Mouse (Mus musculus): ENCODE data around the gene Cox10. TPM values are rescaled to one million over a fixed set of nuclear protein-coding genes. Genes with fewer than 3 reads are reported as not detected.
A peak's percentile ranks its signal among the peaks of the same experiment; 100 is the strongest.
"Not testable (repeated sequence)": the region's sequence is repeated elsewhere in the genome, so short reads cannot be mapped to it uniquely, and the experiment has no call there.

Gene Cox10
- total RNA-seq (2015) (4.7 and 7.8 TPM in 2 replicates), total RNA-seq (2017) (8.3 and 9.5 TPM in 2 replicates)

DNA sequence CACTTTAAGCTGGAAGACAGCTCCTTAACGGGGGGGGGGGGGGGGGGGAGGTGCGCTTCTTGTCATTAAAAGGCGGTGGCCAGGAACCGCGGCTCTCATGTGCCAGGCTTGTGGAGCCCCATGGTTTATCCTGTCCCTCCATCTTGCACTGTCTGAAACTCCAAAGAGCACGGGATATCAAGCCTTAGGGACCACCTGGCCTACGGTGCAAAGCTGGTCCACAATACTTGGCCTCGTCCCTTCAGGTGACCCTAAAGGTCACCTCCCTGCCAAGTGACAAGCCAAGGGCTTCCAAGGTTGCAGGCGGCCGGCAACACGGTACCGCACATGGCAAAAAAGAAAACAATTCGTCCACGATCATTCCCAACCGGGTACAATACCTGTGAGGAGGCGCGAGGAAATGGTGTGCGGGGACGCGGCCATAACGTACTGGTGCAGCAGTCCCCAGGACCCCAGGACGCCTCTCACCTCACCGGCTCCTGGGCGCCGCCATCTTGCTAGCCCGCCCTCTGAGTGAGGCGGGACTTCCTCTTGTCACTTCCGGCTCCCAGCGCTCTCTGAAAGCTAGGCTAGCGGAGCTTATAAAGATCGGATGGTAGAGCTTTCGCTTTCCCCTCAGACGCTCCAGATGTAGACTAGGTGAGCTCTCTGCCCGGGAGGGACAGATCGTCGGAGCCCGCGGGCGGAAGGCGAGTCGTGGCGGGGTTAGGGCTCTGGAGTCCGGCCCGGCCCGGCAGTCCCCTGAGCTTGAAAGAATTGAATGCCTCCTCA is at the start of gene Cox10:
Gene Cox10, minus strand, starts transcription at position 513 of the 771 bp plus-strand sequence.
- ATAC-seq (ENCODE audit: poor library complexity, severe bottlenecking), result peak; percentile 97

DNA sequence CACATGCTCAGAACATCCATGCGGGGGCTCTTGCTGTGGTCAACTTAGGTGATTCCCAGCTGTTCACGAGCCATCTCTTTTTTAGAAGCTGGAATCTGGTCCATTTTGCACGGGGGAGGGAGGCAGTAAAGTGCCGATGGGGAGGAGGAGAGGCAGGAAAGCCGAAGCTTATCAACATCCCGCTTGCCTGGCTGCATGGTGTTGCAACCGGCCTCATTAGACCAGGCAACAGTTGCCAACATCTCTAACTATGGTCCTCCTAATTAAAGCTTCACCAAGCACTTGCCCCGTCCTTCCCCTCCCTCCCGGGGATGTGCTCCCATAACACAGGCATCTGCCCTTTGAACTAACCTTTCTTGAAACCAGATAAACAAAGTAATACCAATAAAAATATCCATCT is 48.7 kb upstream of the Cox10 start:
- no peak for ATAC-seq (ENCODE audit: poor library complexity, severe bottlenecking)

DNA sequence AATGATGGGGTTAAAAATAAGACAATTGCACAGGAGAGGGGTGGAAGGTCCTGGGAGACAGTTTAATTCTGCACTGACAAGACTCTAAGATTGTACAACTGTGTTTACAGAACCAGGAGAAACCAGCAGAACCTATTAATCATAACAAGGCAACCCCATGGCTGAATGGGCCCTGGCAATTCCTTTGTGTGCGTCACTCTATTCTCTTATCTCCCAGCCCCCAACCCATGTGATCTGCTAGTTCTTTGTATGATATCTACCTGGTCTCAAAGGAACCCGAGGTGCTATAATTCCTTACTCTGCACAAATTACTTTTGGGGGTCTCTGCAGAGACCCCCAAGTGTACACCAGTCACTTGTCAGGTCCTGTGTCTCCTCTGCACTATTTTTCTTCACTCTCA is 46.2 kb upstream of the Cox10 start:
- ATAC-seq (ENCODE audit: poor library complexity, severe bottlenecking), result no peak

DNA sequence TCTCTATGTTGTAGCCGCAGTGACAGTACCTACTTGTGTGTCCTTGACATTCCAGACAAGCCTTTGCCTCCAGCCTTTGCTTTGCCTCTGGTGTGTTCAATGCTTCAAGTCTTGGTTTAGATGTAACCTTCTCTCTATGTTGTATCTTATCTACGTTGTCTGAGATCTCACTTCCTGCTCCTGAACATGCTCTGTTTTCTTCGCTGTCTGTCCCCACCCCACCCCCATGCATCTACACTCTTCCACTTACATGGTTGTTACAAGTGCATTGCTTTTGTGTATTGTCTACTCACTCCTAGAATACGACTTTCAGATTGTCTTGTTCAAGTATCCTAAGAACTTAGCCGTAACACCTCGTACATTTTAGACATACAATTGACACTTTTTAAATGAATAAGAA is 43.9 kb upstream of the Cox10 start:
- not testable (repeated sequence) for ATAC-seq (ENCODE audit: poor library complexity, severe bottlenecking)

DNA sequence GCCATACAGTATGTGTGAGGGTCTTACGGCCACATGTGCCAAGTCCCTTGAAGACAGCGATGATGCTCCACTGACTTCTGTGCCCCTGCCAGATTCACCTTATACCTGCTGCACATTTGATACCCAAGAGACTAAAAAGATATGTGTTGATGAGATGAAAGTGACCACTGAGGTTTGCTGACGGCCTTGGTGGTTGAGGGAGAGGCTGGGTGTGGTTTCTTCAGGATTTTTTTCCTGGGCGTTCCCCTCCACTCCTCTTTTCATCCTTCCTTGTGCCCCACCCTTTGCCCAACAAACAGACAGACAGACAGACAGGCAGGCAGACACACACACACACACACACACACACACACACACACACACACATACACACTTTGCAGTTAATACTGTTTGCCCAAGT is 37.4 kb upstream of the Cox10 start:
- ATAC-seq (ENCODE audit: poor library complexity, severe bottlenecking), result no peak

DNA sequence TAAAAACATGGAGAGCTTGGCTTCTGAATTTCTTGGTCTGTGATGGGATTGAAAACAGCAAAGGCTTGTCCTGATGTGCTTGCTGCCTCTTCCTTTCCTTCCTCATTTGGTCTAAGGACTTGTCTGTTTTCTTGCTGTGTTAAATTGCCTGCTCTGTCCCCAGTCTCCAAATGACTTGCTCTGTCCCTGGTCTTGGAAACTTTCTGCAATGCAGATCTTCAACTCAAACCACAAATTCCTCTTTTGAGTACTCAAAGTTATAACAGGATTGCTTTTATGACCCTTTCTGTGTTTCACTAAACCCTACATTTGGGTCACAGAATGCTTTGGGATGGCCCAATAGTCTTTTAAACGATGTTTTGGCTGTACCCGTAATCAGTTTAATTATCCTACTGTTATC is 36.6 kb upstream of the Cox10 start:
- 0 out of 2 replicates have a peak, but pooled peaks have one; percentile 5 for ATAC-seq (ENCODE audit: poor library complexity, severe bottlenecking)

DNA sequence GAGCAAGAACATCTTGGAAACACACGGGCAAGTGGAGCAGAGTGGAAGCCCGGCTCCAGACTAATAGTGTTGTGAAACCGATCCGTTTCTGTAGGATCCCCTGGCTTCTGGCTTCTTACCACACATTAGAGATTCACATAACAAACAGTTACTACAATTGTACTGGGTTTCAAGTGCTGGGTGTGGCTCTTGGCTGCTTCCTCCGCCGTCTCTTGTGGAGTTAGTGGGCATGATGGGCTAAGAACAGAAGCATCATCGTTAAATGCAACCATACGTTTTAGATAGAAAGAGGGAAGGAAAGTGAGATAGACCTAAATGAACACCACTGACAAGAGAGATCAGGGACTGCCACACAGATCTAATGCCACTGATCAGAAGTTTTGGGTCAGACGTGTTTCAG is 35.8 kb upstream of the Cox10 start:
- no peak for ATAC-seq (ENCODE audit: poor library complexity, severe bottlenecking)

DNA sequence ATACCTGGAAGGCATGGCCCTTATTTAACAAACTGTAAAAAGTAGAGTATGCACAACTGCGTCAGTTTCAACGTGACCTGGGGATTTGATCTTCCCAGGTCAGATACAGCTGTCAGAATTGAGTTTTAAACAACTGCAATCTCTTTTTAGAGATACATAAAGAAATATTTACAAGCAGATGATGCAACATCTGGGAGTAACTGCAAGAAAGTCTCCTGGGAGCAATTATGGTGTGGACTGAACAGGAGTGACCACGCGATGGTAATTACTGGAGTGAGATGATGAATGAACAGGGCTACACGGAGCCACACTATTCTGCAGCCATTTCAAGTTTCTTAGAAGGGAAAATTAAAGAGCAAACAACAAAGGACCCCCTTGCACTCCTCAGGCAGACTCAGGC is 20.8 kb upstream of the Cox10 start:
- no peak for ATAC-seq (ENCODE audit: poor library complexity, severe bottlenecking)

DNA sequence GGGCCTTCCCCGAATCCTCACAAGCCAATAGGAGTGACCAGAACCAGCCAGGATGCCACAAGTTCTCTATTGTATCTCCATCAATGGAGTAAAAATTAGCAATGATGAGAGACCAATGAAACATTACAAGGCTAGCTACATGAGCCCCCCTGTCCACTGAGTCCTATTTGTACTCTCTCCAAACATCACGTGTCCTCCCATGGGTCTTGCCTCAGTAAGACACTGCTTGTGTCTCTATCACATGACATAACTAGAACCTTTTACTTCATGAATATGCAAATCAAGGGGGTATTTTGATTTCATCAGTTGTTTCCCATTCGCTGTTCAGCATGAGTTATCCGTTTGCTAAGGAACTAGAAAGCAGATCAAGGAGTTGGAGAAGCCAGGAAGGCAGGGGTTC is 13.8 kb upstream of the Cox10 start:
- no peak for ATAC-seq (ENCODE audit: poor library complexity, severe bottlenecking)

DNA sequence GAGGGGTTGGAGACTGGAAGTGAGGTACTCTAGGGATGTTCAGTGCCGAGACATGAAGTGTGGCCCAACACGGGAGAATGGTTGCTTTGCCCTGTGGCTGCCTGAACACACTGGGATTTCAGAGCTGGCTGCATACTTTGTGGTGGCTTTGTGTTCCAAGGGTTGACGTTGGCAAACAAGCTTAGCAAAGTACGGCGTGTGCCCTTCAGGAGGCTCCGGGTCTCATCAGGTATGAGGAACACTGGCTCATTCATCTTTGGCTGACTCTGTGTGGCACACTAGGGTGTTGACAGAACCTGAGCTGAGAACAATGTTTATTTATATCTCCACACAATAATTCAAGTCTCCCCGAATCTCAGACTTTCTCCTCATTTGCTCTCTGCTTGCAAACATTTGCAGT is 11.9 kb upstream of the Cox10 start:
- no peak for ATAC-seq (ENCODE audit: poor library complexity, severe bottlenecking)

DNA sequence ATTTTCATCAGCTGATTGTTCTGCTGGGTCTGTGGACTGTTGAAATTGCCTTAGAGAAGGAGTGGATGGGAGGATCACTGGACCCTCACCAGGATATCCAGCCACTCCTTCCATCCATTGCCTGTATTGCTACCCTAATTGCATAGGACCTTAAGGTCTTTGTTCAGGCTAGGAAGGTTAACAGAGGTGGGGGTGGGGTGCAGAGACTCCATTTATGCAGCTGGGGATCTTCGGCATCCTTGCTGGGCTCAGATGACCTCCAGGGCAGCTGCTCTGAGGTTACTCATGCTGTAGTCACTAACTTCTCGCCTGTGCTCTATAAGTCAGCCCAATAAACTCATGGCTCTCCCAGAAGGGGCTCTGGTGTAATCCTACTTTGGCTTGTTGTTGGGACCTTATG is 10.4 kb upstream of the Cox10 start:
- ATAC-seq (ENCODE audit: poor library complexity, severe bottlenecking), result no peak

DNA sequence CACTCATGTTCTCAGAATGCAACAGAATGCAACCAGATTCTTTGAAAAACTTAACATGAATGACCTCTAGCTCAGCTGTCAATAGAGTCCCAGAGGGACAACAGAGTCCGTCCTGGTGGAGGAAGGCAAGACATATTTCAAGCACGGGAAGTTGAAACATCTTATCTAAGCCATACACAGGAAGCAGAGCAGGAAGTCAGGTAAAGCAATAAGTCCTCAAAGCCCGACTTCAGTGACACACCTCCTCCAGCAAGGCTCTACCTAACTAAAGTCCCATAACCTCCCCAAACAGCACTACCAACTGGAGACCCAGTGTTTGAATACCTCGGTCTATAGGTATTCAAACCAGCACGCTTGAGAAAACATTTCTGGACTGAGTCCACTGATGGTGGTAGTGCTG is 6.6 kb upstream of the Cox10 start:
- peak; percentile 85 for ATAC-seq (ENCODE audit: poor library complexity, severe bottlenecking)

DNA sequence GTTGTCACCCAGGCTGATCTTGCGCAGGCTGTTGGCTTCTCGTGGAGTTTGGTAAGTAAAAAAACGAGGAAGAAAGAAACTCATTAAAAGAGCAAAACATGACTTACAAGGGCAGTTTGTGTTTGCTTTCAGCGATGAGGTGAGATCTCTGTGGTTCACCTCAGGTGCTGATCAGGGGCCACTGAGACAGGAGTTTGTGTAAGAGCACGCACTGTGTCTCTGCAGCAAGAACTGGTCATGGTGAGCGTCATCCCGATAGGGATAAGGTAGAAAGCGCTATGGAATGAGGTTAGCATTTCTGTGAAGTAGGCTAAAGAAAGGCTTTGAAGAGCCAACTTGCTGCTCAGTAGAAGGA is 436 bp upstream of the Cox10 start:
- peak; percentile 54 for ATAC-seq (ENCODE audit: poor library complexity, severe bottlenecking)

DNA sequence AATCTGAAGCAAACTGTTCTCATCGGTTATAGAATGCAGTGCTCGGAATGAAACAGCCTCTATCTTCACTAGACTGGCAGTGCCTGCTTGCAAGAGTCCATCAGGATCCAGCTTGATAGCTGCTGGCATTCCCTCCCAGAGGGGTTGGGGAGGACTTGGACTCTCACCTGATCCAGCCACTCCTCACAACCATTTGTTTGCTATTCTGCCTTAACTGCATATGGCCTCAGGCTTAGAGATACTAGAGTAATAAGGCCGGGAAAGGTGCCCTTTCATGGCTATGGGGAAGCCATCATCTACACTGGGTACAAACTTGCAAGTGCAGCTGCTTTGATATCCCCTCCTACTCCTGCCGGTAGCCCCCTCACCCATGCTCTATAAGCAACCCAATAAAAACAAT is 3.1 kb downstream of the Cox10 start:
- no peak for ATAC-seq (ENCODE audit: poor library complexity, severe bottlenecking)

DNA sequence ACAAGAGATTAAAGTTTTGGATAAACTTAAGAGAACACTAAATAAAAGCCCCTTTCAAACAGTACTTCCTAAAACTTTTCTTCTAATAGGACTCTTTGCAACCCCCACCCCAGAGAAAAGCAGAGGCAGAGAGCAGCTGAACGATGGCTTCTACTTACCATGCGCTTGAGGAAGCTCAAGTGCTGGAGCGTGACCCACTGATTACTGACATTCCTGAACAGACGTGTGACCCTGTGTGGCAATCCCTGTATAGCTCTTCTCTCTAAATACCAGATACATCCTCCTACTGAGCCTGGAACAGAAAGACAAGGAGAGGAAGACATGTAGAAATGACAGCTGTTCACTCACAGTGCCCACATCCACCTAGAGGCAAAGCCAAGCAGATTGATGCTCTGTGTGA is 5.9 kb downstream of the Cox10 start:
- no peak for ATAC-seq (ENCODE audit: poor library complexity, severe bottlenecking)

DNA sequence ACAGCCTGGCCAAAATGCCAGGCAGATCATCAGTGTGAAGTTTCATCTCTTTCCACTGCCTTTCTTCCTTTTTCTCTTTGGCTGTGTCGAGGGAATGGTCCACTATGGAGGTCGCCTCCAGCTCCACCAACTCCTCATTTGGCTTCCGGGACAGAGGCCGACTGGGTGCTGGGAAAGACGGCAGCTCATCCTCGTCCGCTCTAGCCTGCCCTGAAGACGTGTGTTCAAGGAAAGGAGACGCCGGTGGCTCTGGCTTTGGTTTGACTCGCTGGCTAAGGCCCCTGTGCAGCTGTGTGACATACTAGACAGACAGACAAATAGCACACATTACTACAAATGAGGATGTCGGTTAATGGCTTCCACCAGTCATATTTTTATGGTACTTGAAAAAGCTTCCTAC is 7.7 kb downstream of the Cox10 start:
- no peak for ATAC-seq (ENCODE audit: poor library complexity, severe bottlenecking)

DNA sequence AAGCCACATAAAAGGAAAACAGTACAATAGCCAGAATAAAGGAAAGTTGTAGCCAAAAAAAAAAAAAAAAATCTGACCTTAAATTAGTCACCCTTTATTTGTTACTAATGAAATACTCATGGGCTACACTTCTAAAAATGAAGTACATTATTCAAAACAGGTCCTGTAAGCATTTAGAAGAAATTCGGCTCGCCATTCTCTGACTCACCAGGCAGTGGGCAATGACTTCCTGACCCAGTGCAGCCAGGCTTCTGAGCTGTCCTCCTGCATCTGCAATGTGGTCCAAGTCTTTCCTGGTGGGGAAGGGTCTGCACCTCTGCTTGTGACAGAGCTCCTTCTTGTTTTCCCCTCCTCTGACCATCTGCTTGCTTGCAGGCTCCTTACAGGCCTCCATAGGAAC is 13.3 kb downstream of the Cox10 start:
- no peak for ATAC-seq (ENCODE audit: poor library complexity, severe bottlenecking)

DNA sequence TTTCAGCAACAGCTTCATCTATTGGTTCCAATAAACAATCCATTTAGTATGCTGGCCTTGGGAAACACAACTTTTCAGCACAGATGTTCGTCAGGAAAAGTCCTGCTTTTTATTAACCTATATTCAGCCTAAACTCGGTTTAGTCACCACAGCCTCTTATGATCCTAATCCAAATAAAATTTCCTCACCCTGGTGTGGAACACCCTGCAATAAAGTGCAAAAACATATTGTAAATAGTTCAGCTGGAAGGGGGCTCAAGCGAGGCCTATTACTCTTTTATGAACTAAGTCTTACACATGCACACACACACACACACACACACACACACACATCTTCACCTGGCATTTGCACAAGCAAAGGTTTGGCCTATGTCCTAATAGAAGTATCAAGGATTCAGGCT is 16.1 kb downstream of the Cox10 start:
- ATAC-seq (ENCODE audit: poor library complexity, severe bottlenecking), result no peak

DNA sequence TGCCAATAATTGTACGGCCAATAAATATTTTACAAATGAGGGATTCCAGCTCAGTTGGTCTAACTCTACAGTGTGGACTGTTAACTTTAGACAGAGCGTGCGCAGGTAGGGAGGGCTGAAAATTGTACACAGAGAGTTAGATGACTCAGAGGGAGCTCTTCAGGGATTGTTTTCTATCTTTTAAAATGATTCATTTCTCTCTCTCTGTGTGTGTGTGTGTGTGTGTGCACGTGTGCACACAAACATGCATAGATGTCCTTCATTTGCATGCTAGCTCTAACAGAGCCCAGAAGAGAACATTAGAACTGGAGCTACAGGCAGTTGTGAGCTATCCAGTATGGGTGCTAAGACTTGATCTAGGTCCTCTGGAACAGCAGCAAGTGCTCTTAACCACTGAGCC is 17.0 kb downstream of the Cox10 start:
- ATAC-seq (ENCODE audit: poor library complexity, severe bottlenecking), result no peak

DNA sequence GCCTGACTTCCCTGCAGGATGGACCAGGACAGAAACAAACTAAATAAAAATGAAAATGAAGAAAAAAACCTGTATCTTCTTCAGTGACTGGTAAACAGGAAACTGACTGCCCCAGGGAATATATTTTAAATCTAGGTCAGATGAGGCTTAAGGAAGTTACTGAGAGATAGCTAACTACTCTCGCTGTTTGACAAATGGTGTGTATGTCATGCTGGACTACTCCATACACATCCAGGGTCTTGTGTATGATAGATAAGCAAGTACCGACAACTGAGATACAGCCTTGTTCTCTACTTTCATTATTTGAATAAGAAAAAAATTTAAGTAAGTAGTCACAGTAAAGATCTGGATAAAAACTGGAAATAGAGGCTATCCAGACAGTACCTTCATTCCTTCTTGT is 20.0 kb downstream of the Cox10 start:
- no peak for ATAC-seq (ENCODE audit: poor library complexity, severe bottlenecking)

DNA sequence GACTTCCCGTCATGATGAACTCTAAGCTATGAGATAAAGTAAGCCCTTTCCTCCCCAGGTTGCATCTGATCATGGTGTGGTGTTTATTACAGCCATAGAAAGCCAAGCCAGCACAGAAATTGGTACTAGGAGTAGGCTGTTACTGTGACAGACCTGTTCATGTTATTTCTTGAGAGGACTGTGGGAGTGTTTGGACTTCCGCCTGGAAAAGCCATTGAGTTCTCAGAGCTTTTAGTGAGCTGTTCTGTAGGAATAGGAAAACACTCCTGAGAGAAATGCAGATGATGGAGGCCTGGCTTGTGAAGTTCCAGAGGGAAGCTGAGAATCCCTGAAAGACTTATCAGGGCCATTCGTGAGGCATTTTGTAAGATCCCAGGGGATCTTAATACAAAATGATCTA is 20.8 kb downstream of the Cox10 start:
- no peak for ATAC-seq (ENCODE audit: poor library complexity, severe bottlenecking)

DNA sequence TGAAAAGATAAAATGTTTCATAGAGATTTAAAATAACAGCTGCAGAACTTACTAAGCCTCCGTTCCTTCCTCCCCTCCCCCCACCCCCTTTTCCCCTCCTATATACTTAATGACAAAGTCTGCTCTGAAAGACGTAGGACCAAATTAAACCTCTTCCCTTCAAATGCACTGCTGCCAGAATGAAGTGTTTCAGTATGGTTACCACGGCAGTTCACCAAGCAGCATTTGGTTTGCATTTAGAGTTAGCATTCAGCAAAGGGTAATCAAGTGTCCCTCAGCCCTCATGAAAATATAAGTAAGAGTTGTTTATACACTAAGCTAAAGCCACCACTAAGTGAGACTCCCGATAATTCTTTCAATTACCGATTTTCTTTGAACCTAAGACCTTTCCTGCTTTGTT is 25.9 kb downstream of the Cox10 start:
- no peak for ATAC-seq (ENCODE audit: poor library complexity, severe bottlenecking)

Measured in megakaryocyte, adult 5-6 weeks (primary cell).